Mouse (Mus musculus) ovary, postnatal 14 days (tissue): ENCODE measurements around the gene Apex1.
"Not testable (repeated sequence)": the region's sequence is repeated elsewhere in the genome, so short reads cannot be mapped to it uniquely, and the experiment has no call there.

Source experiments
- DNase-seq: peaks from one replicate; pipeline ENCODE4 v3.0.0; 2022; ENCODE audit warnings: low spot score

Apex1 gene

GRCm38 (mm10) chr14:50927366-50927765 is 2.6 kb downstream of the Apex1 start:
- no peak for DNase-seq

- DNase-seq = no peak
Observed at GRCm38 (mm10) chr14:50929951-50930350, 5.2 kb downstream of the Apex1 start.

- peak; percentile 50 for DNase-seq
Observed at GRCm38 (mm10) chr14:50930377-50930753, 5.6 kb downstream of the Apex1 start.

DNA sequence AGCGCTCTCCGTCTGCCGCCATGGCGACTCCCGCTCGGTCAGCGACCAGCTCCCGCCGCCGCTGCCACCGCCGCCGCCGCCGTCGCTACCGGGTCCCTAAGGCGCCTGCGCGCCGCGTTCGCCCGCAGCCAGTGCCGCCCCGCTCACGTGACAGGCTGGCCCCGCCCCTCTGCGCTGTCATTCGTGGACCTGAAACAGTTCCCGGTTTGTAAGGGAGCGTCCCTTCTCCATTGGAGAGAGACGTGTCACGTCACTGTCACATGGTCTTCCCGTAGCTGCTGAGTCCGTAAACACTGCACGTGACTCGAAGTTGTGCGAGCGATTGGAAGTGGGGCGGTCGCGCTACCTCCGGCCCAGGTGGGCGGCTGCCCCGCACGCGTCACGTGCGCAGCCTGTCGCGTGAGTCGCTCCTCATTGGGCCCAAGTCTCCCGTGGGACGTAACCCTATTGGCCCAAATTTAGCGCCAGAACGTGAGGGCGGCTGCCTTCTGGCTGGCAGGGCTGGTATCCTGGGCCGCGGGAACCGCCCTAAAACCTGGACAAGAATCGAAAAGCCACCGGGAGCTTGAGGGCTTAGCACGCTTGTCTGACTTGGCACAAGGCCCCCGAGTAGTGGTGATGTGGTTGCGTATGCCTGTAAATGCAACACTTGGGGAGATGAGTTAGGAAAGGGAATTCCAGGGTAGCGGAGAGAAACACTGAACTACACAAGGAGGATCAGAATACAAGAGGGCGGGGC is 6.2 kb downstream of the Apex1 start, which contains the start of the genes Pip4p1 and Pnp:
Gene Pip4p1 (minus strand): TSS at position 103 of the 739 bp plus-strand sequence.
Gene Pnp (plus strand): TSS at position 329 of the 739 bp plus-strand sequence.
- DNase-seq = peak; percentile 98

- no peak for DNase-seq
Observed at GRCm38 (mm10) chr14:50931493-50932020, 6.8 kb downstream of the Apex1 start.

- no peak for DNase-seq
Observed at GRCm38 (mm10) chr14:50936649-50937048, 11.9 kb downstream of the Apex1 start.

DNA sequence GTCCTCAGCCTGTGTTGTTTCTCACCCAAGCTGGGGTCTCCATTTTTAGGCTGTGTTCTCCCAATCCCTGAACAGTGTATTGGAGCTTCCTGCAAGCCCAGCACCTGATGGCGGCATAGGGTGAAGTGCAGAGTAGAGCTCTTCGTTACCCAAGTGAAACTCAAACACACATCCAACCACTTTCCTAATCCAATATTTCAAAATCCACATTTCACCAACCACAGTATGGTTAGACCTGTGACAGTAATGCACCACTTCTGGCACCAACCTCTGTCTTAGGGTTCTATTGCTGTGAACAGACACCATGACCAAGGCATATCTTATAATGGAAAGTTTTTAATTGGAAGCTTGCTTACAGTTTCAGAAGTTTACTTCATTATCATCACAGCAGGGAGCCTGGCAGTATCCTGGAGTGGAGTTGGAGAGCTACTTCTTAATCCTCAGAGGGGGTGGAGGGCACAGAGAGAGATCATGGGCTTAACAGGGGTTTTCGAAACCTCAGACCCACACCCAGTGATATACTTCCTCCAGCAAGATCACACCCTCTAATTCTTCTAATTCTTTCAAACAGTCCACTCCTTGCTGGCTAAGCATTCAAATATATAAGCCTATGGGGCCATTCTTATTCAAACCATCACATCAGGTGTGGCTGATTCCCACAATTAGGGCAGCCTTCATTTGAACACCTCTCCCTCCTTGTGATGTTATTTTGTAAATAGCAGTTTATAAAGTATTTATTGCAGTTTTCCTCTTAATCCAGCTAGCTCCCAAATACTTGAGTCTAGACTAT is 13.5 kb downstream of the Apex1 start:
- no peak for DNase-seq

- no peak for DNase-seq
Observed at GRCm38 (mm10) chr14:50938940-50939339, 14.2 kb downstream of the Apex1 start.

- peak; percentile 93 for DNase-seq
Observed at GRCm38 (mm10) chr14:50943932-50944667, 19.3 kb downstream of the Apex1 start, which contains the start of gene Gm49342. Gene Gm49342, plus strand, starts transcription at chr14:50944517.

DNA sequence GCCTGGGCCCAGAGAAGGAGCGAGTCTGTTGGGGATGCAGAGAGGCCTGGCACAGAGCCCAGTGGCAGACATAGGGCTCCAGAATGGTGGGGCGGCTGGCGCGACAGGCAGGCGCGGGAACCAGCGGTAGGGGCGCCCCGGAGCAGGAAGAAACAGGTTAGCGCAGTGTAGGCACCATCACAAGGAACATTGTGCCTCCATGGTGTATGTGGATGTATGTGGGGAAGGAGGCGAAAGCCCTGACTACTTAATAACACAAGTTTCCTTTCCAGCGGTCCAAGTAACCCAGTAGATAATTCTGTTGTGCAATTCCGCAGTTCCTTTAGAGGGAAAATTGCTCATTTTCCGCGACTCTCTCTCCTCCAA is 19.9 kb downstream of the Apex1 start:
- not testable (repeated sequence) for DNase-seq

DNA sequence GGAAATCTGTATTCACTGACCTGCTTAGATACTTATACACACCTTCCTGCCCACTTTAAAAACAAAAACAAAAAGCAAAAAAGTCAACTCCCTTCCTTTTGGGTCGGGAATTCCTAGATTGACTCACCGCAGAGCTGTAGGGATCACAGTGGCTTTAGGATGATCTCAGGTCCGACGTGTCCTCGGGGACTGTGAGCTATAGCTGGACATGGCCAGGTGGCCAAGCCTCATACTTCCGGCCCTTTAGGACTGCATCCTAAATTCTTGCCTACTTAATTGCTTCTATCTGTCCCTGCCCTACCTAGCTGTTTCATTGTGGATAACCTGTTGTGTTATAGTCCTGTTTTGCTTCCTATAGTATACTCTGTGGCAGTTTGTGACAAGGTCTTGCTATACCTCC is 20.3 kb downstream of the Apex1 start:
- not testable (repeated sequence) for DNase-seq

DNA sequence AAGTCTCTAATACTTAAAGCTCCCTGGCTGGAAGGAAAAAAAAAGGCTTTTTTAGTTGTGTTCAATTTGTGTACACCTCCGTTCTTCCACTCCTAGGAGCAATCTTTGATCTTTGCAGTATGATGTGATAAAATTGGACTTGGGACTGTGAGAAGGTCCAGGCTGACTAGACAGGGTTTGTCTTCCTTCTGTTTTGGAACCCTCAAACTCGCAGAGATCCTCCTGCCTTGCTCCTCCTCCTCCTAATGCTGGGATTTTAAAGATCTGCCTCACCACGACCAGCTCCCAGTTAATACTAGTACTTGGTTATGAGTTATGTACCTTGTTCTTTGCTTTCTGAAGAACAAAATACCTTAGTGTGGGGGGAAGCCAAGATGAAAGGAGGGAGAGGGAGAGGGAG is 20.8 kb downstream of the Apex1 start:
- not testable (repeated sequence) for DNase-seq

- no peak for DNase-seq
Observed at GRCm38 (mm10) chr14:50955487-50955886, 30.7 kb downstream of the Apex1 start.

- not testable (repeated sequence) for DNase-seq
Observed at GRCm38 (mm10) chr14:50955942-50956508, 31.3 kb downstream of the Apex1 start, which contains the start of gene Pnp2. Gene Pnp2, plus strand, starts transcription at chr14:50955992.

DNA sequence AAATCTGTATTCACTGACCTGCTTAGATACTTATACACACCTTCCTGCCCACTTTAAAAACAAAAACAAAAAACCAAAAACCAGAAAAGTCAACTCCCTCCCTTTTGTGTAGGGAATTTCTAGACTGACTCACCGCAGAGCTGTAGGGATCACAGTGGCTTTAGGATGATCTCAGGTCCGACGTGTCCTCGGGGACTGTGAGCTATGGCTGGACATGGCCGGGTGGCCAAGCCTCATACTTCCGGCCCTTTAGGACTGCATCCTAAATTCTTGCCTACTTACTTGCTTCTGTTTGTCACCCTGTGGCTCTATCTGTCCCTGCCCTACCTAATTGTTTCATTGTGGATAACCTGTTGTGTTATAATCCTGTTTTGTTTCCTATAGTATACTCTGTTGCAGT is 32.0 kb downstream of the Apex1 start:
- DNase-seq = not testable (repeated sequence)

- not testable (repeated sequence) for DNase-seq
Observed at GRCm38 (mm10) chr14:50957146-50957545, 32.4 kb downstream of the Apex1 start.

DNA sequence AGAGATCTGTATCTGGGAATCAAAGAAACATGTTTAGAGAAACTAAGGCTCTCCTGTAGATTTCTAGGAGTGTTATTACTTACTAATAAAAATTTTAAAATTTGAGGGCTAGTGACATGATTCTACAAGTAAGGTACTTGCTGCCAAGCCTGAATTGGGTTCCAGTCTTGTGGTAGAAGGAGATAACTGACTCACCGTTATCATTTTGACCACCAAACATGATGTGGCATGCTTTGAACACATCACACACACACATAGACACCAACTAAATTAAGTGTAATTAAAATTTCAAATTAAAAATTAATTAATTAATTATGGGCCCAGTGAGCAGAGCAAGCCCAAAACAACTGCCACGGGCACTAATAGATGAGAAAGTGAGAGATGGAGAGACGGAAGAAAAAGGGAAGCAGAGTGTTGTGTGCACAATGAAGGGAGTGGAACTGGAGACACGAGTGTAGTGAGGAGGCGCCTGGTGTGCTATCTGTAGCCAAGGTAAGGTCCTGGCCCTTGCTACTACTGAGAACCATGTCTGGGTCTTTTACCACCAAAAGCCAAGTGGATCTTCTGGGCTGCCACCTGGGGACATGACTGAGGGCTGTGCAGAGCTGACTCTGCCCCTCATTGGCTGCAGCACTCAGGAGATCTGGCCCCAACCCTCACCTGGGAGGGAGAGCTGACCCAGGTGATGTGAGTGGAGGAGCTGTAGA is 33.7 kb downstream of the Apex1 start:
- DNase-seq = not testable (repeated sequence)

DNA sequence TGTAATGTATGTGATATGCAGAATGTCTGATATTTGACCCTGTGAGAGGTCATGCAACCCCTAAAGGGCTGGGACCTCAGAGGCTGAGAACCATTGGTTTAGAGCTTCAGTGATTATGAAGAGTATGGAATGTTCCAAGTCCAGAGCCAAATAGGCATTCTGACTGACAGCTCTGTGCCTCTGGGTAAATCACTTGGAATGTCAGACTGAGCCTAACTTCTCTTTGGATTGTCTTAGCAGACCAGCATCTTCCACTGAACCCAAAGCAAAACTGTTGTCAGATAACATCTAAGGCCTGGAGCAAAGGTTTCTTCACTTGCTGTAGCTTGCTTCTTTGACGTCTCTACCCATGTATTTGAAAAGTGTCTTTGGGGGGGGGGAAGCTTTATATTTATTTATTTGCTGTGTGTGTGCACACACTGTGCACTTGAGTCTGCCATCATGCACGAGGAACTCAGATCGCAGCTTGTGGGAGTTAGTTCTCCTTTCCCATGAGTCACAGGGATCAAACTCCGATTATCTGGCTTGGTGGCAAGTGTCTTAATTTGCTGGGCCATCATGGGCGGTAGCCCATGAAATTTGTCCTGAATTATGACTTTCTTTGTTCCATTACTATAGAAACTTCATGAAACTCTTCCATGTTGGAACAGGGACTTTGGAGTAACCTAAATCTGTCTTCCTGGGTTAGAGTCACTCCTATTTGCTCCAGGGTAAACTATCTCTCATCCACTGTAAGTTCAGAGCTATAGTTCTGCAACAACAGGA is 43.6 kb downstream of the Apex1 start:
- DNase-seq = no peak

GRCm38 (mm10) chr14:50969041-50969440 is 44.3 kb downstream of the Apex1 start:
- DNase-seq = no peak
